10 mouse cellular contexts compared by ENCODE assay signal in the genomic region with DNA sequence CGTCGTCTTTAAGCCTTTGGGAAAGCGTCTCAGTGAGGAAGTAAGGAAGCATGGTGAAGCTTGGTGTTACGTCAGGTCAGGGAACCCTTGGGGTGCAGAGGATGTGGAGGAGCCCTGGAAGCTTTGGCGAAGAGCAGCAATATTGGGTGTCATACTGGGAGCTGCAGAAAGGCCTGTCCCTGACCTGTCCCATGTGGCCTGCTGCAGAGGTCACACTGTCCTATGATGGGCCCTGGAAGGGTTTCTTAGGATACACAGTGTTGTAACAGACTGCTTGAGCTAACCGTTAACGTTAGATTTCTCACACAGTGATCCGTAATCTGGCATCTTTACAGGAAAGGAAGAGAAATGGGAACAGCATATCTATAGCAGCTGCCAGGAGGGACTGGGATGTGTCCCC. TPM values are rescaled to one million over a fixed set of nuclear protein-coding genes. Genes with fewer than 3 reads are reported as not detected.
DNase-seq lines count a peak whose midpoint lies in the region; ATAC-seq lines count a peak whose summit lies in the region.
"Had no signal": no experiment of that assay in that cellular context is flagged by ENCODE, and none has a peak within 500 bp of the region (broad histone marks: within the 10 kb centered on the region; RNA-seq: fewer than 3 reads in every experiment).

No protein-coding gene starts in this region.

- no peak overlapping the region for H3K27ac ChIP-seq in heart, embryonic 15.5 days
- H3K27ac ChIP-seq in embryonic facial prominence, embryonic 10.5 days (replicated peaks), result no peak overlapping the region
- H3K27ac ChIP-seq in forebrain, embryonic 16.5 days (ENCODE audit: low read length), result no peak overlapping the region
- H3K27ac ChIP-seq in midbrain, embryonic 14.5 days (replicated peaks; ENCODE audit: low read depth, low read length), result no peak overlapping the region
- H3K27ac ChIP-seq in intestine, embryonic 16.5 days (ENCODE audit: low read length), result no peak overlapping the region

- 65% methylated on average over 8 of the region's 8 CpGs for WGBS in heart, embryonic 15.5 days
- WGBS in embryonic facial prominence, embryonic 10.5 days, result 88% methylated on average over 8 of the region's 8 CpGs
- 73% methylated on average over 8 of the region's 8 CpGs for WGBS in forebrain, embryonic 16.5 days
- WGBS in midbrain, embryonic 14.5 days, result 83% methylated on average over 8 of the region's 8 CpGs
- 70% methylated on average over 8 of the region's 8 CpGs for whole genome bisulfite sequencing in intestine, embryonic 16.5 days

- DNase-seq in heart, adult 9 months (ENCODE audit: low spot score in 2 of 2), result no peak
- no peak for DNase-seq in embryonic facial prominence, embryonic 10.5 days (ENCODE audit: low spot score)
- DNase-seq in midbrain, embryonic 14.5 days, result no peak
- DNase-seq in ovary, adult 18-20 months (ENCODE audit: low spot score), result no peak
- DNase-seq: liver; thymus, postnatal 25 days had no signal

- H3K27me3 ChIP-seq in heart, embryonic 15.5 days, result no peaks in the 10 kb centered on the region
- H3K27me3 ChIP-seq in embryonic facial prominence, embryonic 10.5 days (replicated peaks; ENCODE audit: low read depth, poor library complexity, severe bottlenecking), result peaks cover 7% of the 10 kb centered on the region
- H3K27me3 ChIP-seq in forebrain, embryonic 16.5 days (replicated peaks; ENCODE audit: control insufficient read depth, insufficient read depth, low read length), result no peaks in the 10 kb centered on the region
- H3K27me3 ChIP-seq in midbrain, embryonic 14.5 days (ENCODE audit: control insufficient read depth, insufficient read depth, low read length), result no peaks in the 10 kb centered on the region
- no peaks in the 10 kb centered on the region for H3K27me3 ChIP-seq in intestine, embryonic 16.5 days (replicated peaks; ENCODE audit: control insufficient read depth, insufficient read depth, low read length)

- H3K4me3 ChIP-seq in heart, embryonic 15.5 days, result no peak overlapping the region; the same call in 1 of the 2 replicates
- H3K4me3 ChIP-seq in embryonic facial prominence, embryonic 10.5 days, result peak overlapping the region; percentile 25; the same call in 1 of the 2 replicates
- H3K4me3 ChIP-seq in forebrain, embryonic 16.5 days (replicated peaks; ENCODE audit: low read length), result peak overlapping the region; percentile 36
- H3K4me3 ChIP-seq in midbrain, embryonic 14.5 days (replicated peaks; ENCODE audit: low read depth, low read length), result peak overlapping the region; percentile 99
- H3K4me3 ChIP-seq in intestine, embryonic 16.5 days (ENCODE audit: low read length), result no peak overlapping the region

- H3K9me3 ChIP-seq in heart, embryonic 15.5 days (replicated peaks), result no peaks in the 10 kb centered on the region
- no peaks in the 10 kb centered on the region for H3K9me3 ChIP-seq in embryonic facial prominence, embryonic 10.5 days
- H3K9me3 ChIP-seq in forebrain, embryonic 16.5 days (ENCODE audit: control insufficient read depth, low read length), result no peaks in the 10 kb centered on the region
- no peaks in the 10 kb centered on the region for H3K9me3 ChIP-seq in midbrain, embryonic 14.5 days (ENCODE audit: control insufficient read depth, low read length)
- H3K9me3 ChIP-seq in intestine, embryonic 16.5 days (ENCODE audit: control insufficient read depth, low read length), result no peaks in the 10 kb centered on the region

- peaks cover 51% of the 10 kb centered on the region for H3K4me1 ChIP-seq in heart, embryonic 15.5 days (replicated peaks)
- H3K4me1 ChIP-seq in embryonic facial prominence, embryonic 10.5 days, result peaks cover 59% of the 10 kb centered on the region
- H3K4me1 ChIP-seq in forebrain, embryonic 16.5 days (replicated peaks; ENCODE audit: control insufficient read depth, insufficient read depth, low read length), result peaks cover 38% of the 10 kb centered on the region
- peaks cover 35% of the 10 kb centered on the region for H3K4me1 ChIP-seq in midbrain, embryonic 14.5 days (ENCODE audit: control insufficient read depth, insufficient read depth, low read length)
- peaks cover 4% of the 10 kb centered on the region; the same call in 1 of the 2 replicates for H3K4me1 ChIP-seq in intestine, embryonic 16.5 days (ENCODE audit: control insufficient read depth, insufficient read depth, low read length)

- H3K36me3 ChIP-seq in heart, embryonic 15.5 days, result no peaks in the 10 kb centered on the region
- peaks cover 44% of the 10 kb centered on the region for H3K36me3 ChIP-seq in embryonic facial prominence, embryonic 10.5 days (replicated peaks)
- H3K36me3 ChIP-seq in forebrain, embryonic 16.5 days (ENCODE audit: control insufficient read depth, insufficient read depth), result no peaks in the 10 kb centered on the region; the same call in 1 of the 2 replicates
- H3K36me3 ChIP-seq in midbrain, embryonic 14.5 days (ENCODE audit: control insufficient read depth, insufficient read depth, low read length), result peaks cover 35% of the 10 kb centered on the region
- H3K36me3 ChIP-seq in intestine, embryonic 16.5 days (ENCODE audit: control insufficient read depth, insufficient read depth, low read length), result no peaks in the 10 kb centered on the region

- peak overlapping the region; percentile 42 for H3K4me2 ChIP-seq in heart, embryonic 15.5 days
- H3K4me2 ChIP-seq in forebrain, embryonic 16.5 days (ENCODE audit: low read length), result peak overlapping the region; percentile 59
- peak overlapping the region; percentile 95 for H3K4me2 ChIP-seq in midbrain, embryonic 14.5 days (ENCODE audit: low read length)
- H3K4me2 ChIP-seq in intestine, embryonic 16.5 days (ENCODE audit: low read depth, low read length), result no peak overlapping the region

- no peak overlapping the region for H3K9ac ChIP-seq in heart, embryonic 15.5 days
- H3K9ac ChIP-seq in forebrain, embryonic 16.5 days (replicated peaks; ENCODE audit: low read depth, low read length), result no peak overlapping the region; the same call in 1 of the 2 replicates
- H3K9ac ChIP-seq in midbrain, embryonic 14.5 days (replicated peaks; ENCODE audit: low read length), result no peak overlapping the region
- no peak overlapping the region for H3K9ac ChIP-seq in intestine, embryonic 16.5 days (ENCODE audit: low read depth, low read length)

- ATAC-seq in heart, embryonic 15.5 days (replicated peaks; ENCODE audit: insufficient number of reproducible peaks, insufficient read depth, low FRiP score, low read depth), result no peak
- no peak for ATAC-seq in forebrain, embryonic 16.5 days
- no peak for ATAC-seq in midbrain, embryonic 14.5 days (ENCODE audit: low FRiP score, low TSS enrichment)
- no peak for ATAC-seq in intestine, embryonic 16.5 days

RNA-seq across cellular contexts. Expression of a gene that starts 3.7 kb away (rescaled TPM):
- polyA plus RNA-seq in heart, embryonic 15.5 days (2015; fragmentation: Nextera tagmentation; extraction: Ambion mirVana), result 11.0 and 11.9 TPM in 2 replicates
- polyA plus RNA-seq in embryonic facial prominence, embryonic 10.5 days (2016; fragmentation: Nextera tagmentation; extraction: Ambion mirVana), result 13.5 and 14.7 TPM in 2 replicates
- 37.8 and 41.7 TPM in 2 replicates for polyA plus RNA-seq in forebrain, embryonic 16.5 days (2015; fragmentation: Nextera tagmentation; extraction: Ambion mirVana)
- 32.0 and 34.0 TPM in 2 replicates for polyA plus RNA-seq in midbrain, embryonic 14.5 days (2014; fragmentation: Nextera tagmentation; extraction: Ambion mirVana)
- polyA plus RNA-seq in intestine, embryonic 16.5 days (2015; fragmentation: Nextera tagmentation; extraction: Ambion mirVana), result 5.5 and 6.0 TPM in 2 replicates

RNA-seq across cellular contexts. Expression of a gene that starts 44.1 kb away (rescaled TPM):
- 7.2 and 9.0 TPM in 2 replicates for polyA plus RNA-seq in heart, embryonic 15.5 days (2015; fragmentation: Nextera tagmentation; extraction: Ambion mirVana)
- 14.3 and 15.5 TPM in 2 replicates for polyA plus RNA-seq in embryonic facial prominence, embryonic 10.5 days (2016; fragmentation: Nextera tagmentation; extraction: Ambion mirVana)
- 9.2 and 10.6 TPM in 2 replicates for polyA plus RNA-seq in forebrain, embryonic 16.5 days (2015; fragmentation: Nextera tagmentation; extraction: Ambion mirVana)
- 11.3 and 11.5 TPM in 2 replicates for polyA plus RNA-seq in midbrain, embryonic 14.5 days (2014; fragmentation: Nextera tagmentation; extraction: Ambion mirVana)
- 4.8 and 5.3 TPM in 2 replicates for polyA plus RNA-seq in intestine, embryonic 16.5 days (2015; fragmentation: Nextera tagmentation; extraction: Ambion mirVana)

RNA-seq across cellular contexts. Expression of a gene that starts 52.0 kb away (rescaled TPM):
- not detected in 2 replicates for polyA plus RNA-seq in heart, embryonic 15.5 days (2015; fragmentation: Nextera tagmentation; extraction: Ambion mirVana)
- not detected in 2 replicates for polyA plus RNA-seq in embryonic facial prominence, embryonic 10.5 days (2016; fragmentation: Nextera tagmentation; extraction: Ambion mirVana)
- polyA plus RNA-seq in forebrain, embryonic 16.5 days (2015; fragmentation: Nextera tagmentation; extraction: Ambion mirVana), result not detected in 2 replicates
- polyA plus RNA-seq in midbrain, embryonic 14.5 days (2014; fragmentation: Nextera tagmentation; extraction: Ambion mirVana), result not detected in 2 replicates
- polyA plus RNA-seq in intestine, embryonic 16.5 days (2015; fragmentation: Nextera tagmentation; extraction: Ambion mirVana), result not detected in 2 replicates
- polyA plus RNA-seq: small intestine, adult 2 months had no signal

Comparison
In these comparisons a context has a peak if more than half of its experiments do, and no peak if none do; other contexts are left out.
1. H3K4me3 ChIP-seq: peak in embryonic facial prominence, embryonic 10.5 days (single experiment), forebrain, embryonic 16.5 days (single experiment) and midbrain, embryonic 14.5 days (single experiment); none in heart, embryonic 15.5 days (single experiment) and intestine, embryonic 16.5 days (single experiment).